Mouse (Mus musculus) neutrophil, adult 83 days (primary cell): ENCODE data around the gene Lin52. TPM values are rescaled to one million over a fixed set of nuclear protein-coding genes. Genes with fewer than 3 reads are reported as not detected.

ENCODE experiments used
- total RNA-seq, 2 experiments: library from RNA; stranded (reverse); gene quantifications; one replicate each; pipeline ENCODE4 v1.2.4; 2023

Gene Lin52
- 1 to 10 TPM; 7.9 to 8.2 TPM for total RNA-seq

DNA sequence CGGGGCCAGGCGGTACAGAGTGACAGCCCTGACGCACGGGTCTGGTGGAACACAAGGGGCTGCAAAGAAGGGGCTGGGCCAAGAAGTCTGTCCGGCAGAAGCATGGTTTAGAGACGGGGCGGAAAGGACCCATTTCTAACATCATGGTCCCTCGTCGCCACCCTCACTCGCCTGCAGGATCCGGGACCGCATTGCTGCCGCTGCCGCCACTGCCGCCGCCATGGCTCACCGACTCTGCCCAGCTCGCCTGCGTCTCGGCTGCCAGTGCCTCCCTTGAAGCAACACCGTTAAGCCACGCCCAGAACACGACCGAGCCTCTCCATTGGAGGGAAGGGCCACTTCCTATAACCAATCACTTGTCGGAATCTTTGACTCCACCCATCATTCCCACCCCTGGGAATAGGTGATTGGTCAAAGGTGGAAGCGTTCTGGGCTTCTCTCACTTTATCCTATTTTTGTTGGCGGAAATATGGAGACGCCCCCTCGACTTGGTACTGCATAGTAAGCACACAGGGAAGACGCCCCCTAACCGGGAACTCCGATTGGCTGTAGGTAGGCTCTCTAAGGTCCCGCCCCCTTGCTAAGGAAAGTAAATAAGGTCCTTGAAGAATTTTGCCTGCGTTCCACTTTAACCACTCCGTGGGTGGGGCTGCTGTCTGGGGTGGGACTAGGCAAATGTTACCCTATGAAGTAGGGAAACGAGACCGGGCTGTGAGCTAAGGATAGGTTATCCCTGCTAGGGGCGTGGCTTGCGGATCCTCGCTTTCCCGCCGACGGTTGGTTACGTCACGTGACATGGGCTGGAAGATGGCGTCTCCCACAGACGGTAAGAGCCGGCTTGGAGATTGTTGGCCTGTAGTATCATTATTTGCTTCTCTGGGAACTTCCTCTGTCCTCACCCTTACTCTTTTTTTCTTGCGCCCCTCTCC is at the start of gene Lin52, which contains the start of gene Aldh6a1:
Lin52 (plus strand) TSS at position 705 of the 929 bp plus-strand sequence.
Aldh6a1 (minus strand) TSS at position 287 of the 929 bp plus-strand sequence.

DNA sequence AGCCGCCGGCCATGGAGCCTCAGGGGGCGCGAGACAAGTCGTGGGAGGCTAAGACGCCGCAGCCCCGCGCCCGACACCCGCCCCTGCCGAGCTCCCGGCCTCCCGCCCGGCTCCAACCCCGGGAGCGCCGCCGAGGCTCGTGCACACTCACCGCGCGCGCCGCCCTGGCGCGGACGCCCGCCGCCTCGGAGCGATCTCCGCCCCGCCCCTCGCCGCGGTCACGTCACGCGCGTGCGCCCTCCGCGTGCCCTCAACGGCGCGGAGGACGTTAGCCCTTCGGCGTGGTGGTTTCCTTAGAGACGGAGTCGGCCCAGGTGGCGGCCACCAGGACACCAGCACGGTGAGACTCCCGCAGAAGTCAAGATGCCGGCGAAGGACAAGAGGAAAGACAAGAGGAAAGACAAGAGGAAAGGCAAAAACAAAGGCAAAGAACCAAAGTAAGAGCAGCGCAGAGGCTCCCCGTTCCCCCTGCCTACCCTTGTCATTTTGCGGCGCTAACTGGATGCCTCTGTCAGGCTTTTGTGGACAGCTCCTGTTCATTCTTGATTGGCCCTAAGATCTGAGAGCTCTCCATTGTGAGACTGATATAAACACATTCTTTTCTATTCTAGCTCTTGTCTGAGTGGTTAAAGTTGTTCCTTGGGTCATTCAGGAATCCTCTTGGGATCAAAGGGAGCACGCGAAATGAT is 42.3 kb upstream of the Lin52 start, which contains the start of the genes Entpd5 and Bbof1:
Entpd5 (minus strand) TSS at position 211 of the 689 bp plus-strand sequence.
Bbof1 (plus strand) TSS at position 253 of the 689 bp plus-strand sequence.

DNA sequence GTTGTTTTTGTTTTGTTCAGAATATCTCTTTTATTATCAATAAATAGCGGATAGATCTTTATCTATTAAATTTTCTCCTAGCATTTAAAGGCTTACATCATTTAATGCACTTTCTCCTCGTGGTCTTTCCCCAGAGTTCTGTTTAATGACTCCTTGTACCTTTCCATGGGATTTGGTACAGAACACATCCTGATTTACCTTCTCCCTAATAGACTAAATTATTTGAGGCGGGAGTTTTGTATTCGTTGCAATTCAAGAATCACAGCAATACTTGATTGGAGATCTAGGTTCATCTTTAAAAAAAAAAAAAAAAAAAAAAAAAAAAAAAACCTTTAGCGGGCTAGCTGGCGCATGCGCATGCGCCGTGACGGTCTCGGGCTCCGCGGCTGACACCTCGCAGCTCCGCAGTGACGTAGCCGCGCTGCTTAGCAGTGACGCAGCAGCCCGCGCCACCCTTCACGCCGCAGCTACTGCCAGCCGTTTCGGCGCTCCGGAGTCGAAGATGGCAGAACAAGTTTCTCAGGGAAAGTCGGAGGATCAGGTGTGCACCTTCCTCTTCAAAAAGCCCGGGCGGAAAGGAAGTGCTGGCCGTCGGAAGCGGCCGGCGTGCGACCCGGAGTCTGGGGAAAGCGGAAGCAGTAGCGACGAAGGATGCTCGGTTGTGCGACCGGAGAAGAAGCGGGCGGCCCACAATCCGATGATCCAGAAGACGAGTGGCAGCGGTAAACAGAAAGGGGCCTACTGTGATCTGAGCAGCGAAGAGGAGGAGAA is 34.2 kb upstream of the Lin52 start, which contains the start of gene Rnf113a2:
Rnf113a2 (plus strand) TSS at position 363 of the 771 bp plus-strand sequence.

DNA sequence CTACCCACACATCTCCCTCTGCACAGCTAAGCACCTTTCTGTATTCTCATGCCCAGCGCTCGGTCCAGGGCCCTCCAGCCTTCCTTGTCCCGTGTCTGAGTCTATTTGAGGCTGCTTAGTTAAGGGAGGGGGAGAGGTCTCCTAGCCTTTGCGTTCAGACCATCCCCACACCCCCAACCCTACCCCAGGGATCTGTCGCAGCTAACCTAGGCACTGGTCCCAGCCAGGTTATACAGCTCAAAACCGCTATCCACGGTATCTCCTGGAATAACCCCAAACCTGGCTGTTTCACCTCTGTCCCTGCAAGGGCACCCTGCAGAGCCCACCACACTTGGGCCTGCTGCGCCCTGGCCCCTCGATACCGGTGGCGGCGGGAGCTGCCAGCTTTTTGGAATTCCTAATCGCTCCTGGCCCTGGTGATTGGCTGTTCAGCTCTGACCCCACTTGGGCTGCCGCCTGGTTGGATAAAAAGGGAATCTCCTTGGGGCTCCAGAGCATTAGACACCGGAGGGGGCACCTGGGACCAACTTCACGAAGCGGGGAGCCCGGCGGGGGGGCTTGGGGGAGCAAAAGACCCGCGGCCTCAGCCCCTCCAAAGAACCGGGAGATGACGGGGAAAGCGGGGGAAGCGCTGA is 118.2 kb downstream of the Lin52 start, which contains the start of gene Vsx2:
Vsx2 (plus strand) TSS at position 427 of the 635 bp plus-strand sequence.

Other genes with a start within 250 kb of the Lin52 start
- gene Elmsan1, start 232.5 kb upstream of the Lin52 start, total RNA-seq = 10 to 100 TPM; 66.3 to 71.8 TPM
- gene Ptgr2, start 166.2 kb upstream of the Lin52 start, total RNA-seq = 10 to 100 TPM; 15.0 to 16.0 TPM
- 10 to 100 TPM; 32.5 to 32.6 TPM for gene Zfp410, start 134.6 kb upstream of the Lin52 start, total RNA-seq
- gene Coq6, start 89.8 kb upstream of the Lin52 start, total RNA-seq = 10 to 100 TPM; 13.4 to 13.5 TPM
- gene Fam161b, start 89.6 kb upstream of the Lin52 start, total RNA-seq = under 1 TPM; 0.48 to 0.93 TPM
- gene Entpd5, start 42.4 kb upstream of the Lin52 start, total RNA-seq = 10 to 100 TPM; 18.4 to 20.1 TPM
- gene Bbof1, start 42.4 kb upstream of the Lin52 start, total RNA-seq = under 1 TPM; 0.31 to 0.46 TPM
- 10 to 100 TPM; 17.4 to 20.0 TPM for gene Rnf113a2, start 34.2 kb upstream of the Lin52 start, total RNA-seq
- 1 to 10 TPM; 2.6 to 4.3 TPM for gene Aldh6a1, start 418 bp upstream of the Lin52 start, total RNA-seq
- not detected for gene Vsx2, start 118.3 kb downstream of the Lin52 start, total RNA-seq
- 1 to 10 TPM; 8.2 to 8.9 TPM for gene Abcd4, start 166.0 kb downstream of the Lin52 start, total RNA-seq
- not detected for gene Vrtn, start 189.6 kb downstream of the Lin52 start, total RNA-seq
- gene Syndig1l, start 247.4 kb downstream of the Lin52 start, total RNA-seq = not detected